Mouse (Mus musculus): Measurements from ENCODE around the gene Trim54.

Trim54 gene

DNA sequence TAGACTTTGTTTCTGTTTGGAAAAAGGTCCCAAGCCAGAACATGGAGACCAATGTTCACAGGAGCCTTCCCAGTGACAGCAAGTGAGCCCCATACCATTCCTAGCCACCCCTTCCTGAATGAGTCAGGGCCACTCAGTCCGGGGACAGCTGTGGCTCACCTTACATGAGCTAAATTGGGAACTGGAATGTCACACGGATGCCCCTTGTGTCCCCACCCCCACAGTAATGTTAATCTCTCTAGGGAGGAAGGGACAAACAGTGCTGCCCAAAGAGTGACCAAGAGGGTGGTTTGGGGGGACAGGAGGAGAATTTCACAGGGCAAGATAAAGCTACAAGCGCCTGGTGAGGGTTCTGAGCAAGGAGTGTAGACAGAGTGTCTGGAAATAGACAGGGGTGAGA is at the start of gene Trim54:
TSS of gene Trim54 (plus strand) at position 359 of the 400 bp plus-strand sequence.
- no peak for DNase-seq

DNA sequence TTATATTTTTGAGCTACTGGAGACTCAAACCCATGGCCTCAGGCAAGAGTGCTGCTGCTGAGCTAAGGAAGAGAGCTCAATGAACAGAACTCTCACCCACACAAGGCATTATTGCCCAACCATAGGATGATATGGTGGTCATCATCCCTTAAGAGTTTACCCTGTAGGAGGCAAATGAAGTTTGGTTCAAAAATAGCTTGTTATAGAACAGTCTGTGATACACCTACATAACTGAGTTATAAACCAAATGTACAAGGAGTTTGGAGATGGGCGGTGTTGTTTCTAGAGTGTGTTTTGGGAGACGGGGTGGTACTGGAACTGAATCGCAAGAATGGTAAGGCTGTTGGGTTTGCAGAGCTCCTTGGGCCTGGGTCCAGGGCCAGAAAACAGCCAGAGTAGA is 46.7 kb upstream of the Trim54 start:
- no peak for DNase-seq

DNA sequence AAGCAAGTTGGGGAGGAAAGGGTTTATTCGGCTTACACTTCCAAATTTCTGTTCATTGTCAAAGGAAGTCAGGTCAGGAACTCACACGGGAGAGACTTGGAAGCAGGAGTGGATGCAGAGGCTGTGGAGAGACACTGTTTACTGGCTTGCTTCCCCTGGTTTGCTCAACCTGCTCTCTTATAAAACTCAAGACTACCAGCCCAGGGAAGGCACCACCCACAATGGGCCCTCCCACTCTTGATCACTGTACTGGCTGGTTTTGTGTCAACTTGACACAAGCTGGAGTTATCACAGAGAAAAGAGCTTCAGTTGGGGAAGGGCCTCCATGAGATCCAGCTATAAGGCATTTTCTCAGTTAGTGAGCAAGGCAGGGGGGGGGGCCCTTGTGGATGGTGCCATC is 45.5 kb upstream of the Trim54 start:
- no peak for DNase-seq

DNA sequence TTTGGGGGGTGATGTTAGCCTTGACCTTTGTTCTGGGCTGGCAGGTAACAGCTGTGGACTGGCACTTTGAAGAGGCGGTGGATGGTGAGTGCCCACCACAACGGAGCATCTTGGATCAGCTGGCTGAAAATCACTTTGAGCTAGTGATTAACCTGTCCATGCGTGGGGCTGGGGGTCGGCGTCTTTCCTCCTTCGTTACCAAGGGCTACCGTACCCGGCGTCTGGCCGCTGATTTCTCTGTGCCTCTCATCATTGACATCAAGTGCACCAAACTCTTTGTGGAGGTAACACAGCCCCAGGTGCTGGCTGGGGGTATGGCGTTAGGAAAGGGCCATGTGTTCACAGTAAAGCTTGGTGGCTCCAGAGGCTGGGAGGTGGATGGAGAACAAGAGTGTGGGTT is 44.7 kb upstream of the Trim54 start:
- DNase-seq = no peak

DNA sequence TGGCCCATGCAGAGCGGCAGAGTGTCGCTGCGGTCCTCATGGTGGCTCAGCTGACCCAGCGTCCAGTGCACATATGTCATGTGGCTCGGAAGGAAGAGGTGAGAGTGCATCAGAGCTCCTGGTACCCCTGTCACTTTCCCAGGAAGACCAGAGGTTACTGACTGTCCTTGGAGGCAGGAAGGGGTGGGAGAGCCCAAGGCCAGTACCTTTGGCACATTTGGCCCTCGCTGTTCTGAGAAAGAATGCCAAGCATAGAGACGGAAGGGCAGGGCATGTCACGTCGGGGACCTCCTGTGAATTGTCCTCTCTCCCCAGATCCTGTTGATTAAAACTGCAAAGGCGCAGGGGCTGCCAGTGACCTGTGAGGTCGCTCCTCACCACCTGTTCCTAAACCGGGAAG is 43.3 kb upstream of the Trim54 start:
- DNase-seq = no peak

DNA sequence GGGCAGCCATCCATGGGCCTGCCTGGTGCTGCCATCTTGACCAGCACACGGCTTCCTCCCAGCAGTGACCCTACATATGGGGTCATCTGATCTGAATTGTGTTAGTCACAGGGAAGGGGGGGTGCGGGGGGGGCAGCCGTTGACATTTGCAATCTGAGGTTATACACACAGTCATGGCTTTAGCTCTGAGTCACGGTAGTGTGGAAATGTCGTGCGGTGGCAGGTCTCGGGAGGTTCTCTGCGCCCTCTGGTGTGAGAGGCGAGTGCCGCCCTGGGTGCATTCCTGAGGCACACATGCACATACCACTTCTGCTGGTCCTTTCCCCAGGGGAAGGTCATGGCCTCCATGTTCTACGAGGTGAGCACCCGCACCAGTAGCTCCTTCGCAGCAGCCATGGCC is 40.2 kb upstream of the Trim54 start:
- no peak for DNase-seq

DNA sequence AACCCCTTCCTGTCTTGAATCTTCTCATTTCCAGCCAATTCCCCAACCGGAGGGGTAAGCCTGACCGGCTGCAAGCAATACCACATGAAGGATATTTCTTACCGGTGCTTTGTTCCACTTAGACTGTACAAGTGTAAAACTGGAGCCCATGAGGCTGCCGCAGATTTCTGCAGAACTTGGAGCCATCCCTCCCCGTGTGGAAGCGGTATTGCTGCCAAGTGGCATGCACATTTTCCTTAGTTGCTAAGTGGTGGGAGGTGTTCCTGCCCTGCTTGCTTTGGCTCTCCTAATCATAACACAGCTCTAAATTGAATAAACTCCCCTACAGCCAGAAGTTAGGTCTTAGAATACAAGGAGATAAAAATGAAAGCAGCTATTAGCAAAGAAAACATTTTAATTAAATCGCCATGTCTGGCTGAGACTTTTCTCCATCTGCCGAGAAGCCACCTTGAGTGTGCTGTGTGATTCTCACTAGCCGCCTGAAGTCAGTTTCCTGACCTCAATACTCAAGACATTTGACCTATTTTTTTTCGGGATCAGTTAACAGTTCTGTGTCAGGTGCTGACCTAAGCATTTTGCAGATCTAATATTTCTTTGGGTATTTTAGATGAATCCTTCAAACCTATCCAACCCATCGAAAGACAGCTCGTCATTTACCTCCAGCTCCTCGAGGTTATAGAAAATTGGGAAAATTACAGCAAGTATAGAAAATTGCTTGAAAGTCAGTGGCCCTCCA is 36.3 kb upstream of the Trim54 start:
- DNase-seq = peak; percentile 56

DNA sequence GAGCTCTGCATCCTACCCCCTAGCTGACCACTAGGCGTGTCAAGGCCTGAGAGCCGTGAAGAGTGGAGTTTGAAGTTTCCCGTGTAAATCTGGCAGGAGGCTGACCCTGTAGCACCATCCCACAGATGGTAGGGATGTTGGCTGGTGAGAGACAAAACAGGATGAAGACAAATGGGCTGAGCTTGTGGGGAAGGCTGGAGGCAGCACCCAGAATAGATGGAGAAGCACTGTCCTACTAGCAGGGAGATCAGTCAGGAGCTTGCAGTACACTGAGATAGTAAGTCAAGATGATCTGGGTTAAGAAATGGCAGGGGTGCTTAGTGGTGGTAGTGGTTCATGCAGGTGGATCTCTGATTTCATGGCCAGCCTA is 35.7 kb upstream of the Trim54 start:
- no peak for DNase-seq

DNA sequence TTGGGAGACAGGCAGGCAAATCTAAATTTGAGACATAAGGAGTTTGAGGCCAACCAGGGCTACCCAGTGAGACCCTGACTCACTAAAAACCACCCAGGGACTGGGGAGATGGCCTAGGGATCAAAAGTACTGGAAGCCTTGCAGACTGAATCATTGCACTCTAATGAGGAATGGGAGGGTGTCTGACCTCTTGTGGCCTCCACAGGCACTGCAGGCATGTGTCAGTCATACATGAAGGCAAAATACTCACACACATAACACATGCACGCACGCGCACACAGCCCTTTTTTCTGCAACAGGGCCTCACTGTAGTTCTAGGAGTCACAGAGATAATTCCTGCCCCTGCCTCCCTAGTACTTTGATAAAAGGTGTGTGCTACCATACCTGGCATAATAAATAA is 35.1 kb upstream of the Trim54 start:
- peak; percentile 70 for DNase-seq

DNA sequence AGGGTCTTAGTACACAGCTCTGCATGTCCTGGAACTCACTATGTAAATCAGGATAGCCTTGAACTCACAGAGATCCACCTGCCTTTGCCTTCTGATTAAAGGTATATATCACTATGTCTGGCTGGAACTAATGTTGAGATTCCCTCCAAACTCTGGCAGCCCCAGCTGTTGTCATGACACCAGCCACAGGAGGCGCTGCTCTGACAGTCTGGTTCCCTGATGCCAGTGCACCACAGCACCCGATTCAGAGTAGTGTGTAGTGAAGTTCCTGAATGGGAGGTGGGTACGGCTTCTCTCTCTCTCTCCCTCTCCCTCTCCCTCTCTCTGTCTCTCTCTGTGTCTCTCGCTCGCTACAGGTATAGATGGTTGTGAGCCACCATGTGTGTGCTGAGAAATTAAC is 34.2 kb upstream of the Trim54 start:
- DNase-seq = peak; percentile 85

DNA sequence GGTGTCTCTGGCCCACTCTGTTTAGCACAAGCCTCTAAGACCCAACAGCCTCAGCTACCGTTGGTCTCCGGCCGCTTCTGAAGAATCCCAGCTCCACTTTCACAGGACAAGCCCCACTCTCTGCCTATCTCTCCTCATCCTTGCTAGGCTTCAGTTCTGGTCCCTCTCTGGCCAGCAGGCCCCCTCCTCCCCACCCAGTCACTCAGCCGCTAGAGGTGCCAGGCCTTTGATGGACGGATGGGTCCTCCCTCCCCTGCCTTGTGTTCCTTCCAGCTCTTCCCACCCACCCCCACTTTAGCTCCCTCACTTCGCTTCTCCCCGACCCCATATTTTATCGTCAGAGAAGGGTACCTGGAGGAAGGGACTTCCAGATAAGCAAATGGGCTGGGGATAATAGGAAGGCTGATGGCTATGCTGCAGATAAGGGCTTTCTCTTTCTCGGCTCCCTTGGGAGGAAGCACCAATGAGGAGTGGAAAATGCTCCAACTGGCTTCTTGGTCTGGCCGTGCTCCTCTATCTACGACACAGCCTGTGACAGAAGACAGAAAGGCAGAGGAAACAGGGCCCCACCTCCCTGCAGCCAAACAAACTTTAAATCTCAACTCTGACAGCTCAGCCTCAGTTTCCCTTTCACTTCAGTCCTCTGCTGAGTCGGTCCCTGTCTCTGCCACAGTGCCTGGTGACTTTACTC is 33.4 kb upstream of the Trim54 start:
- DNase-seq = peak; percentile 33

DNA sequence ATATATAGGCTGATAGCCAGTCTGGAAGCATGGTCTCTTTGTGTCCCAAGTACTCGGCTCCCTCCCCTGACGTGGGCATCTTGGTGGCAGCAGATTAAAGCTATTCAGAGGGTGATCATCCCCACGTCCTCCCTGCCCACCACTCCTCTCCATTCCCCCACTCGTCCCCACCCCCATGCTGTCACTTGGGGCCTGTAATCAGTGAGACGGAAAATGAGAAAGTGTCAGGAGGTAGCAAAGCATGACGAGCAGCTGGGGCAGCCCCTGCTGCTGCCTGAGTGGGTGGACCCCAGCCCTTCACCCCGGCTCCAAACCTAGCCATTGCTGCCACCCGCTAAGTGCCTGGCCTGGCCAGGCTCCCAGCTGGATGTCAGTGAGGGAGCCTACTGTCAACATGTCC is 32.6 kb upstream of the Trim54 start:
- no peak for DNase-seq

DNA sequence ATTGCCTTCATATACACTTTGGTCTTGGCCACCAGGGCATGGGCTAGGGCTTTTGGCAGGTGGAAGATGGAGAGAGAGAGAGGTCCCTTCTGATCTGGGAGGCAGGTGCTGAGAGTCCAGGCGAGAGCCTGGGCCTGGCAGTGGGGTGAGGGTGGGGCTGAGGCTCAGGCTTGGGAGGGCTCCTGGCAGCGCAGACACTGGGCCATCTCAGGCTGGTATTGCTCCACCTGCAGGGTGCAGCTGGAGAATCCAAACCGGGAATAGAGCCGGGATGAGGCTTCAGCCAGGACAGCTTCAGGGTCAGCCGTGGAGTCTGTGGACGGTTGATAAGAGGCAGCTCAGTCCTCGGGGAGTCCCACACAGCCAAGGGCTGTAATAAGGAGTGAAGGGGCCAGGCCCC is 29.9 kb upstream of the Trim54 start:
- no peak for DNase-seq

DNA sequence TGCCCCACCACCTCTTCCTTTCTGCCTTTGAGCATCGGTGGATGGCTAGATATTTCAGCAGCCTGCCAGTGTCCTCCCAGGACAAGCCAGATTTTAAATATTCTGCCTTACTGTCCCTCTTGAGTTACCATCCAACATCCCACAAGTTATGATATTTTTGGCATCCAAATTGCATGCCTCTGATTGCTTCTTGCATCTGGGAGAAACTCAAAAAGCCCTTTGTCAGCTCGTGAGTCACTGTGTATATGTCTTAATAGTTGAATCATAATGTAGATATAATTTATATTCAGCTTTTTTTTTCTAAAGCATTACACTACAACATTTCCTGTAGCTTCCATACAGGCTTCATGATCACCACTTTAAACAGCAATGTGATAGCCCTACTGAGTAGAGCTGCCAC is 29.4 kb upstream of the Trim54 start:
- no peak for DNase-seq

DNA sequence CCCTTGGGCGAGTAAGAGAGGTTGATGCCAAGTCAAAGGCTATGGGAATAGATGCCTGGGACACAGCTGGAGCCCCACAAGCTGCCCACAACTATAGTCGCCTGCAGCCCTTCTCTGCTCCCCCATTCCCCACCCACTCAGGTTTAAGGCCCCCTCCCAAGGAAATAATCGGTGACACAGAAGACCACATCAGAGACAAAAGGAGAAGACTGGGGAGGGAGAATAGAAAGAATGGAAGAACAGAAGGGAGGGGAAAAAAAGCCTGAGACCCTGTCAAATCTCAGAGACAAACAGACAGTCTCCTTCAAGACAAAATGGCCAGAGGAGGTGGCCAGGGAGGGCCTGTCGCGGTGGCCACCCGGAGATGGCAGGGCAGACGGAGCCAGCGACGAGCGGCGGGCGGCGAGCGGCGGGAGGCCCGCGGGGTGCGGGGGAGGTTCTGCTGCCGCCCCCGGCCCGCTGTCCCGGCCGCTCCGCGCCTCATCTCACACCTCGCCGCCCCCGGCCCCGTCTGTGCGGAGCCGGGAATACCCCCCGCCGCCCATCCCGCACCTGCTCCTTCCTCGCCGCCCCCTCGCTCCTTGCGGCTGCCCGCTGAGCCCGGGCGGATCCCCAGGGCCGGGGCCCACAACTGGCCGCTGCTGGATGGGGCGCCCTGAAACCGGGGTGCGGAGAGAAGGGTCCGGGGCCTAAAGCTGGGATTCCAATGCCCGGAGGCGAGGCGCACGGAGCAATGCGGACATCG is 24.1 kb upstream of the Trim54 start:
- DNase-seq = no peak

DNA sequence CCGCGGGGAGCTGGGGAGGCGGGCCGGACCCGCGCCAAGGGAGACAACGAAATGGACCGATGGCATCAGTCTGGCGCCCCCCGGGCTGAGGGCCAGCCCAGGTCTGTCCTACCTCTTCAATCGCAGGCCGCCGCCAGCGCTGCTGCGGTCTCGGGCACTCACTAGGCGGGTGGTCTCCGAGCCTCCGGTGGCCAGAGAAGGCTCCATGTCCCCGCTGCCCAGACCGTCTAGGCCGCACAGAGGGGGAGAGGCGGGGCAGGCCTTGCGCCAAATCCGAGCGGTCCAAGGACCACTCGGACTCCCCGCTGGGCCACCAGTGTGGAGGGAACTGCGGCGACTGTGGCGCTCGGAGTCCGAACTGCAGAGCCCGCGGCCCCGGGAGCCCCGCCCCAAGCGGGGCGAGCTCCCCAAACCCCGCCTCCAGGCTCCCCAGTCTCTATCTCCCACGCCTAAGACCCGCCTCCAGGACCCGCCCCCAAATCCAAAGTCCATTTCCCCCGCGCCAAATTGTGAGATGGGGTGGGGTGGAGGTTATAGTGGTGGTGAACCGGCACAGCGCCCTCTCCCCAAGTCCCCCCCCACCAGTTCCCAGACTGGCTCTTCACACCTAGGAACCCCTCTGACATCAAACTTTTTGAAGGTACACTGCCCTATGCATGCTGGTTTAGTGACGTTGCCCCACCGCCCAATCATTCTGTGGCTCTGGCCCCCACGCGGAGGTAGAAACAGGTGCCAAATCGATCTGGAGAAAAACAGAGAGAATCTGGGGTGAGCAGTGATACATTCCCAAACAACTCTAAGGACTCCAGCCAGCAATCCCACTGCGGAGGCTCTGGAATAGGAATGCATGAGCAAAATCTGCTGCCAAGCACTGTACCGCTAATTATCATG is 23.1 kb upstream of the Trim54 start:
- peak; percentile 60 for DNase-seq

DNA sequence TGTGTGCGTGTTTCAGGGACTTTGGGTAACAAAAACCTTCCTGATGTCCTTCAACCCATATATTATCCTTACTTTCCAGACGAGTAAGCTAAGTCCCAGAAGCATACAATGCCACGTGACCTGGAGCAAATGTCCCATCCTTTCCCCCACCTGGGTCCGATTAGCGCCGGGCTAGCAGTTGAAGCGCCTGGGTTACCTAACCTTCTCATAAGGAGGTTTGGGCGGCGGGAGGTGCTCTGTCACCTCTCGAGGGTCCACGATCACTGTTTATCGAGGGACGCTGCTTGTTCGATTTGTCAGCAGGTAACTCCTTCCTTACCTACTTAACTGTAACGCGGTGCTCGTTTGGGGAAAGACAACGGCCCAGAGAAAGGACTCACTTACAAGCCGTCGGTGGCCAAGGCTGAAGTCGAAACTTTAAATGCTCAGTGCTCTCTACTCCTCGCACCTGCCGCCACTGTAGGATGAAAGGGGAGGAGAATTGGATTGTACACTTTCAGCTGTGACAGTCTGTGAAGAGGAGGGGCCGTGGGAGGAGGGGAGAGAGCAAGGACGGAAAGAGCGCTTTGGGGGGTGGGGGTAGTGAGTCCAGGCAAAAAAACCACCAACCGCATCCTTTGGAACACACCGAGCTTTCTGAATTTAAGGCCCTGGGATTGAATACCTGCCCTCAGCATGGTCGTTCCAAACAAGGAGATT is 22.3 kb upstream of the Trim54 start:
- no peak for DNase-seq

DNA sequence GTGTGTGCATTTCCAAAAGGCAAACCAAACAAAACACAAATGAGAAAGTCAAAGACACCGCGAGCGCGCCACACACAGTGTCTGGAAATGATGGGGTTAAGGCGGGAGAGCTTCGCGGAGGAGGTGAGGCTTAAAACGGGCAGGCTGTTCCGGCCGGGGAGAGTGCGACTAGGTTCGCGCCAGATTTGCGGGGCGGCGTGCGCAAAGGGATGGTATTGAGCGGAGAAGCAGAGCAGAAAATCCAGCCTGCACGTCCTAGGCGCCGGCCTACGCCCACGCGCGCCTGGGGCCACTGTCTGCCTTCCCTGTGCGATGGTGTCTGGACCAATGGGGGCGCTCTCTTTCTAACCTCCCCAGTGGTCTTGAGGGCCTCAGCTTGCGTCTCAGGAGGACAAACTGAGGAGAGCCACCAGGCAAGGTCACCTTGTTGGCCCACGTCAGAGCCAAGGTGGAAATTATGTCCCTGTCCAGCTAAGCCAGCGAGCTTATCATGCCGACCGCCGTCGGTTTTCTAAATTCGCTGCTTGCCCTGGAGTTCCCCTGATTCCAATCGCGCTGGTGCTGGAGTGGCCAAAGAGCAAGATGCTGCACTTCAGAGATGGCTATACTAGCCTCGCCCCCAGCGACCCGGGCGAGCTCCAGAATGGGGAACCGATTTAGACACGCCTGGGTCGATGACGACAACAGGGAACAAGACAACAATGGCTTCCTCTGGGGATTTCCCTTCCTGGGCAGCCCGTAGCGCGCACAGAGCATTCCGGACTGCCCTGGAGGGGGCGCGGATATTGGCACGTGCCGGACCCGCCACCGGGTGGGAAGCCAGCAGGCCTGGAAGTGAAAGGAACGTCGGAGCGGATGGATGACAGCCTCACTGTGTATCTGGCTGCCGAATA is 21.5 kb upstream of the Trim54 start:
- peak; percentile 88 for DNase-seq

DNA sequence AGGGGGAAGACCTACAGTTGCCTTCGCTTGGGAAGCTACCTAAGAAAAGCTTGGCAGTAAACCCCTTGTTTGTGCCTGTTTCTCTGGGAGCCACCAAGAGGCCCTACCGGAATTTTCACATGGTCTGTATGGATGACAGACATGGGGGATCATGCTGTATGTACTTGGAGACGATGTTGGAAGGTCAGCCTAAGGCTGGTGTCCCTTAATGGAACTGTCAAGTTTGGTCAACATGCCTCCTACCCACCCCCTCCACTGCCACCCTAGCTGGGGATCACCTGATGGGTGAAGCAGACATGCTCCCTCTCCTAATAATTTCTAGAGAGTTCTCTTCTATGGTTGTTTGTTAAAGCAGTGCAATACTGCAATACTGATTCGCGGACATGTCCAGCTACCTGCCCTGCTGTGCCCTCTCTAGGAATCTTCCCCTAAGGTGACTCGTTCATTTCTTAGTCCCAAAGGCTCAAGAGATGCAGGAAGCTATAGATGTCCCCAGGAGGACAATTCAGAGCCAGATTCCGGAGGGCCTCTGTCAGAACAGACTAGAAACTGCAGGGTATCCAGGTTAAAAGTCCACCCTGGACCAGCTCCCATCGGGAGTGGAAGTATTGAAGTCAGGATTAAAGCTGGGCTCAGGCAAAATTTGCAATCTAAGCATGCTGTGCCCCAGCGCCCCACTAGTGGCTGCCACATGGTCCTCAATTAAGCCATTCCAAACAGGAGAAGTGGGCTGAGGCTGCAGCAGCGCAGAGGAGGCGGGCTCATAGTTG is 20.6 kb upstream of the Trim54 start:
- no peak for DNase-seq

DNA sequence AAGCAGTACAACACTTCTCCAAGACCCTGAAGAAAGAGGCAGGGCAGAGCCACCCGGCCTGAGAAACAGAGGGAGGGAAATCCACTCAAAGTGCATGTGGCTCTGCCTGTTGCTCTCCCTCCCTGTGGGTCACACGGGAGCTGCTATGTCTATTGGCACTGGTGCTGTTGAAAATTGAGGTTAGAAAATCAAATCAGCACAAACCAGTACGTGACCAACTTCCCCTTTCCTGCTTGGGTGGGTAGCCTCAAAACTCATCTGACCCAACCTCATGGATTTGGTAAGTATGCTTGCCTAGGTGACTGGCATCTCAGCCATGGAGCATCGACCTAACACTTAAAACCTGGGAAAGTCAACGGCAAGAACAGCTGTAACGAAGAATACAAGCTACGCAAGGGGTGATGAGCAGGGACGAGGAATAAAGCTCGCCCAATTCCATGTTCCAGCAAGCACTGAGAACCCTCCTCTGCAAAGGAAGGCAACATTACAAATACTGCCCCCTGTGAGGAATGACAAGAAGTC is 10.6 kb upstream of the Trim54 start, which contains the start of gene Dnajc5g:
TSS of gene Dnajc5g (plus strand) at position 472 of the 522 bp plus-strand sequence.
- DNase-seq = no peak
